Mouse (Mus musculus) left cerebral cortex, postnatal 14 days (tissue): ENCODE measurements around the gene Glb1. TPM values are rescaled to one million over a fixed set of nuclear protein-coding genes. Genes with fewer than 3 reads are reported as not detected.

Experiments used
- DNase-seq, 2 experiments: peaks; one replicate each; pipeline ENCODE4 v3.0.0; 2021 to 2022; ENCODE audit warnings: low spot score in 2 of 2, mixed read lengths in 1 of 2
- intact Hi-C: fragments of 180-260 bp; cut with DNase I; formaldehyde crosslinking; loops from one replicate; pipeline ENCODE4 v1.15.1; 2025
- total RNA-seq, 2 experiments: library from RNA; stranded (reverse); gene quantifications; 2 replicates each; pipeline ENCODE4 v1.2.3; 2021

The Glb1 gene
- total RNA-seq, 2 experiments from 2014 or later, result 28.1 to 30.2 TPM

GRCm38 (mm10) chr9:114477019-114477418, 76.1 kb downstream of the Glb1 start:
- no peak for DNase-seq
- intact Hi-C loops, result no loop called here

GRCm38 (mm10) chr9:114480940-114481339, 80.1 kb downstream of the Glb1 start:
- no peak for DNase-seq
- intact Hi-C loops, result no loop called here

GRCm38 (mm10) chr9:114484771-114485170, 83.9 kb downstream of the Glb1 start:
- DNase-seq, result no peak
- intact Hi-C loops, result no loop called here

GRCm38 (mm10) chr9:114486808-114487207, 85.9 kb downstream of the Glb1 start:
- intact Hi-C loops, result no loop called here
- DNase-seq, result no peak

- no peak for DNase-seq
- intact Hi-C loops, result no loop called here
These were observed 86.8 kb downstream of the Glb1 start for GRCm38 (mm10) chr9:114487481-114488258.

GRCm38 (mm10) chr9:114496469-114496868, 95.6 kb downstream of the Glb1 start:
- no peak for DNase-seq
- intact Hi-C loops, result loop anchor here (5.0 kb wide), 1 partner anchor 79 kb away; no protein-coding TSS in a partner anchor

GRCm38 (mm10) chr9:114498218-114498617, 97.3 kb downstream of the Glb1 start:
- intact Hi-C loops, result loop anchor here (5.0 kb wide), 1 partner anchor 81 kb away; no protein-coding TSS in a partner anchor
- DNase-seq, result peak; percentile 74 to 87

GRCm38 (mm10) chr9:114499783-114500515, 99.1 kb downstream of the Glb1 start:
- intact Hi-C loops, result loop anchor here (2.0 to 5.0 kb wide), 2 partner anchors 81 to 83 kb away; no protein-coding TSS in a partner anchor
- DNase-seq, result peak; percentile 51 to 57

GRCm38 (mm10) chr9:114501111-114501510, 100.2 kb downstream of the Glb1 start:
- no peak for DNase-seq
- intact Hi-C loops, result loop anchor here (2.0 kb wide), 1 partner anchor 80 kb away; no protein-coding TSS in a partner anchor

- intact Hi-C loops, result loop anchor here (2.0 kb wide), 1 partner anchor 79 kb away; no protein-coding TSS in a partner anchor
- DNase-seq, result no peak
These were observed 101.0 kb downstream of the Glb1 start for GRCm38 (mm10) chr9:114501913-114502312.

- no peak for DNase-seq
- intact Hi-C loops, result no loop called here
These were observed 102.0 kb downstream of the Glb1 start for GRCm38 (mm10) chr9:114502711-114503427.

GRCm38 (mm10) chr9:114504816-114505215, 103.9 kb downstream of the Glb1 start, which contains the start of gene Ccr4:
Gene Ccr4 (minus strand): TSS chr9:114504916.
- no peak for DNase-seq
- intact Hi-C loops, result no loop called here

GRCm38 (mm10) chr9:114506564-114506963, 105.7 kb downstream of the Glb1 start:
- no peak for DNase-seq
- intact Hi-C loops, result no loop called here

GRCm38 (mm10) chr9:114507421-114507820, 106.5 kb downstream of the Glb1 start:
- intact Hi-C loops, result no loop called here
- DNase-seq, result no peak

GRCm38 (mm10) chr9:114509785-114510184, 108.9 kb downstream of the Glb1 start:
- intact Hi-C loops, result no loop called here
- no peak for DNase-seq

GRCm38 (mm10) chr9:114512831-114513230, 112.0 kb downstream of the Glb1 start:
- intact Hi-C loops, result no loop called here
- DNase-seq, result no peak

- peak in 1 of 2 experiments; percentile 13 for DNase-seq
- intact Hi-C loops, result loop anchor here (5.0 kb wide), 1 partner anchor 42 kb away; no protein-coding TSS in a partner anchor
These were observed 114.5 kb downstream of the Glb1 start, which contains the start of gene C130032M10Rik for GRCm38 (mm10) chr9:114515364-114515763. Gene C130032M10Rik (plus strand): TSS chr9:114515697.

GRCm38 (mm10) chr9:114517924-114518497, 117.1 kb downstream of the Glb1 start:
- DNase-seq, result no peak
- intact Hi-C loops, result loop anchor here (5.0 kb wide), 1 partner anchor 39 kb away; no protein-coding TSS in a partner anchor
